Mouse (Mus musculus) granulocyte monocyte progenitor cell, adult 5-6 weeks (primary cell): ENCODE measurements around the gene Kpna3. TPM values are rescaled to one million over a fixed set of nuclear protein-coding genes. Genes with fewer than 3 reads are reported as not detected.

Experiments used
- ATAC-seq: replicated peaks from 2 replicates; pipeline ENCODE4 v1.8.0; 2016; ENCODE audit warnings: mild to moderate bottlenecking, moderate TSS enrichment, inconsistent platforms; ENCODE audit not compliant: poor library complexity, severe bottlenecking
- total RNA-seq, 2 experiments: library from RNA; stranded (forward) in 1 of 2; stranded (reverse) in 1 of 2; fragments of 200-712, 200-1000 nt in 1 of 2; fragments of >200 nt in 1 of 2; fragmentation: Nextera tagmentation in 1 of 2; gene quantifications; 2 replicates each; pipeline ENCODE4 v1.2.3; 2014 to 2017

The Kpna3 gene
- total RNA-seq, 2 experiments from 2014 or later = 29.7 to 43.2 TPM

GRCm38 (mm10) chr14:61405761-61406160 is 33.9 kb downstream of the Kpna3 start:
- peak; percentile 77 for ATAC-seq

GRCm38 (mm10) chr14:61404941-61405340 is 34.7 kb downstream of the Kpna3 start:
- ATAC-seq = no peak

GRCm38 (mm10) chr14:61394745-61395144 is 44.9 kb downstream of the Kpna3 start:
- ATAC-seq = no peak

GRCm38 (mm10) chr14:61390586-61390985 is 49.1 kb downstream of the Kpna3 start:
- no peak for ATAC-seq

- ATAC-seq = no peak
Observed at GRCm38 (mm10) chr14:61367290-61367689, 72.4 kb downstream of the Kpna3 start.

GRCm38 (mm10) chr14:61364656-61365055 is 75.0 kb downstream of the Kpna3 start:
- ATAC-seq = no peak

GRCm38 (mm10) chr14:61363734-61364133 is 75.9 kb downstream of the Kpna3 start:
- no peak for ATAC-seq

- ATAC-seq = no peak
Observed at GRCm38 (mm10) chr14:61362268-61362667, 77.4 kb downstream of the Kpna3 start.

GRCm38 (mm10) chr14:61360981-61361511 is 78.6 kb downstream of the Kpna3 start:
- ATAC-seq = no peak

- ATAC-seq = peak; percentile 97
Observed at GRCm38 (mm10) chr14:61360131-61360980, 79.3 kb downstream of the Kpna3 start, which contains the start of gene Ebpl. Gene Ebpl, minus strand, starts transcription at chr14:61360439.

GRCm38 (mm10) chr14:61354251-61355235 is 85.1 kb downstream of the Kpna3 start:
- ATAC-seq = no peak

- ATAC-seq = no peak
Observed at GRCm38 (mm10) chr14:61350808-61351207, 88.9 kb downstream of the Kpna3 start.

- ATAC-seq = no peak
Observed at GRCm38 (mm10) chr14:61349876-61350275, 89.8 kb downstream of the Kpna3 start.

GRCm38 (mm10) chr14:61346827-61347698 is 92.6 kb downstream of the Kpna3 start:
- ATAC-seq = no peak

- no peak for ATAC-seq
Observed at GRCm38 (mm10) chr14:61344590-61344989, 95.1 kb downstream of the Kpna3 start.

- ATAC-seq = no peak
Observed at GRCm38 (mm10) chr14:61339381-61339780, 100.3 kb downstream of the Kpna3 start.

GRCm38 (mm10) chr14:61330996-61331561 is 108.6 kb downstream of the Kpna3 start:
- ATAC-seq = peak; percentile 72

- no peak for ATAC-seq
Observed at GRCm38 (mm10) chr14:61330591-61330990, 109.1 kb downstream of the Kpna3 start.
